Mouse (Mus musculus) thymus, postnatal 0 days (tissue): ENCODE results near the gene Arl14. TPM values are rescaled to one million over a fixed set of nuclear protein-coding genes. Genes with fewer than 3 reads are reported as not detected.
"Not testable (repeated sequence)": the region's sequence is repeated elsewhere in the genome, so short reads cannot be mapped to it uniquely, and the experiment has no call there.

Experiments used
- DNase-seq: peaks from one replicate; pipeline ENCODE4 v3.0.0-alpha.2; 2015; ENCODE audit warnings: low spot score
- polyA plus RNA-seq: library from polyadenylated mRNA; unstranded; fragments of >200 nt; fragmentation: Nextera tagmentation; extraction: Ambion mirVana; gene quantifications from 2 replicates; pipeline ENCODE4 v1.2.1, GENCODE M21; 2015

The Arl14 gene
- polyA plus RNA-seq, 1 experiment from 2014 or later = 0.12 TPM

DNA sequence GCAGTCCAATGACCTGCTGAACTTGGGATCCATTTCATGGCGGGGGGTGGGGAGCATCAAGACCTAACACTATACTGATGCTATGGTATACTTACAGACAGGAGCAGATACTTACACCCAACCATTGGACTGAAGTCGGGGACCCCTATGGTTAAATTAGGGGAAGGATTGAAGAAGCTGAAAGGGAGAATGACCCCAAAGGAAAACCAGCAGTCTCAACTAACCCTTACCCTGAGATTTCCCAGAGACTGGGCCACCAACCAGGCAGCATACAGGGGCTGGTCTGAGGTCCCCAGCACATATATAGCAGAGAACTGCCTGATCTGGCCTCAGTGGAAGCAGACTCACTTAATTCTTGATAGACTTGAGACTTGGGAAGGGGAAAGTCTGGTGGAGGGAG lies 10.0 kb upstream of the Arl14 start:
- no peak for DNase-seq

- no peak for DNase-seq
Measured at GRCm38 (mm10) chr3:69213465-69213864, 8.8 kb upstream of the Arl14 start.

- DNase-seq = no peak
Measured at GRCm38 (mm10) chr3:69214566-69214965, 7.7 kb upstream of the Arl14 start.

GRCm38 (mm10) chr3:69222502-69222900 lies 282 bp downstream of the Arl14 start:
- no peak for DNase-seq

DNA sequence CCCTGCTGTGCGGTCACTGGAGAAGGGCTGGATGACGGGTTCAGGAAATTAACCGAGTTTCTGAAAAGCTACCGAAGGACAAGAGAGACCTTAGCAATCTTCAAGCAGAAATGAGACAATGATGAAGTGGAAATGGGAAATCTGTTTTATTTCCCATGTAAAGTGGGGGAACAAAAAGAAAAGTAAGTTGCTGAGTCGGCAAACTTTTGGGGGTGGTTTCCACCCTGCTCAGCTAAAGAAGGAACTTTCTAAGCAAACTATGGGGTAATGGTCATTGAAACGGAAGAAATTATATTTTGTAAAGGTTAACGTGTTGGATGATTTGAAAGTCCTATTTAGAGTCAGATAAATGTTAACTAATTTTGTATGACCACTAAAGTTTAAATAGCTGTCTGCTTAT lies 768 bp downstream of the Arl14 start:
- DNase-seq = no peak

DNA sequence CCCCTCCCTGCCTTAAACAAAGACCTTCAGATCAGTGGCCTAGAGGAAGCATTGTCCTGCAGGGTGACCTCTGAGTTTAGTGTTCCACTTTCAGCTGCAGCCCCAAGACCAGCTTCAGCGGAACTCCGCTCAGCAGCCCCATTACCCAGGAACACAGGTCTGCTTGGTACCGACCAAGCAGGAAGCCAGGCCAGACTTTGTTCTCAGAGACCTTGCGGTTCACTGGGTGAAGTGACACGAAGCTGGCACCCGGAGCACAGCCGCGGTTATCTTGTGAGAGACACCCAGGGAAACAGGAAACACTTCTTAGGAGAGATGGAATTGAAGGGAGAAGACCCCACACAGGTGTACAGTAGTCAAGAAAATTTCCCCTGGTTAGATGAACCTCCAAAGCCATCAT lies 1.4 kb downstream of the Arl14 start:
- peak; percentile 28 for DNase-seq

DNA sequence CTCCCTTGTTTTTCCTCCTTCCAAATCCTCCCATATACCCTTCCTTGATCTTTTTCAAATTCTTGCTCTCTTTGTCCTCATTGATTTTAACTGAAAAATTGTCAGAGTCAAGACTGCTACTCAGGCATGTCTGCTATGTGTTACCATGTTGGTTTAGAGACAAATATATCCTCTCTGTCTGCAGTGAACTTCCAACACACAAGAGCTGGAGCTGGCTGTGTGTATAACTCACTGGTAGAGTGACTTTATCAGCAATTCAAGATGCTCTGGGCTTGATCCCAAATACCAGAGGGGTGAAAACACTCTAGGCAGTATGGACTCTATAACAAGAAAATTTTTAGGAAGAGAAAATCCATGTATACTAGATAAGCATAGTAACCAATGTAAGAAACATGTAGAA lies 2.8 kb downstream of the Arl14 start:
- no peak for DNase-seq

- DNase-seq = no peak
Measured at GRCm38 (mm10) chr3:69226496-69226895, 4.3 kb downstream of the Arl14 start.

GRCm38 (mm10) chr3:69228002-69228401 lies 5.8 kb downstream of the Arl14 start:
- DNase-seq = no peak

- DNase-seq = no peak
Measured at GRCm38 (mm10) chr3:69231522-69232138, 9.4 kb downstream of the Arl14 start.

DNA sequence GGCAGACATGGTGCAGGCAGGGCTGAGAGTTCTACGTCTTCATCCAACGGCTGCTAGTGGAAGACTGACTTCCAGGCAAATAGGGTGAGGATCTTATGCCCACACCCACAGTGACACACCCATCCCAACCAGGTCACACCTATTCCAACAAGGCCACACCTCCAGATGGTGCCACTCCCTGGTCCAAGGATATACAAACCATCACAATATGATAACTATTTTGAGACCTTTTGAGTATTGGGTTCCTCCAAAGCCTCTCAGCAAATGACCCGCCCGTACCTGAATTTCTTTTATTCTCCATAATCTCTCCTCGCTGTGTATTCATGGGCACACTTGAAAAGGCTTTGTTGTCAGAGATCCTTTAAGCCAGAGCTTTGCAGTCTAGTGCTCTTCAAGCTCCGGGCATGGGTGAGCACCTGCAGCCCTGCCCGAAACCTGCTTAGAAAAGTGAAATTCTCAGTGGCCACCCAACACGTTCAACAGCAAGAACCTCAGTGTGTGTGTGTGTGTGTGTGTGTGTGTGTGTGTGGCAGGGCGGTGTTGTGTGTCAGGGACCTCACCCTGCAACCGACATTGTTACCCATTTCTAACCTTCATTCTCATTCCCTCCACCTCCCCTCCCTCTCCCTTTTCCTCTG lies 11.5 kb downstream of the Arl14 start:
- not testable (repeated sequence) for DNase-seq

- DNase-seq = no peak
Measured at GRCm38 (mm10) chr3:69234525-69234924, 12.3 kb downstream of the Arl14 start.

DNA sequence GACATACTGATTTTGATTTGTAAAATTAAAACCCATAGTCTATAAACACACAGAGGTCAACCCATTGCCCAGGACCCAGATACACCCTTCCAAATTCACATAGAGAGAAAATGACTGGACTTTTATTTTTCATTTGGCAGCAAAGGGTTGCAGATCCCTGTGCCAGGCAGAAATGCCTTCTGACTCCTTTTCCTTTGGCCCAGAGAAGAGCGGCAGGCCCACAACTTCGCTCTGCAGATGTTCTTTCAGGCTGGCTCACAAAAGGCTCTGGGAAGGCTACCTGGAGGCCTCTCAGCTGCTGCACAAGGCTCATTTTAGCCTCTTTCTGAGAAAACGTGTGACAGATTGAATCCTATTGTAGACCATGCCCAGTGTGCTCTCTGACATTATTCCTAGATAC lies 13.6 kb downstream of the Arl14 start:
- DNase-seq = no peak

DNA sequence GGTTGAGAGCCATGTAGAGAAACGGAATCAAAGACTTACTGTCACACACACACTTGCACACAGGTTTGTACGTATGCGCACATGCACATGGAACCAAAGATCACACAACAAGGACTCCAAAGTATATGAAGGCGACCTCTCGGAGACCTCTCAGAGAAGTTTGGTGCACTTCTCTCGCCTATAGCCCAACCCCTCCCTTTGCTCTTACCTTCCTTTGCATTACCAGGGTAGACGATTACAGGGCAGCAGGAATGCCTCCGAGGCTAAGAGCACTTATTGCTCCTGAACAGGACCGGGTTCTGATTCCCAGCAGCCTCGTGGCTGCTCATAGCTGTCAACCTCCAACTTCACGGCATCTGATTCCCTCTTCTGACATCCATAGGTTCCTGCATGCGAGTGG lies 14.3 kb downstream of the Arl14 start:
- no peak for DNase-seq

DNA sequence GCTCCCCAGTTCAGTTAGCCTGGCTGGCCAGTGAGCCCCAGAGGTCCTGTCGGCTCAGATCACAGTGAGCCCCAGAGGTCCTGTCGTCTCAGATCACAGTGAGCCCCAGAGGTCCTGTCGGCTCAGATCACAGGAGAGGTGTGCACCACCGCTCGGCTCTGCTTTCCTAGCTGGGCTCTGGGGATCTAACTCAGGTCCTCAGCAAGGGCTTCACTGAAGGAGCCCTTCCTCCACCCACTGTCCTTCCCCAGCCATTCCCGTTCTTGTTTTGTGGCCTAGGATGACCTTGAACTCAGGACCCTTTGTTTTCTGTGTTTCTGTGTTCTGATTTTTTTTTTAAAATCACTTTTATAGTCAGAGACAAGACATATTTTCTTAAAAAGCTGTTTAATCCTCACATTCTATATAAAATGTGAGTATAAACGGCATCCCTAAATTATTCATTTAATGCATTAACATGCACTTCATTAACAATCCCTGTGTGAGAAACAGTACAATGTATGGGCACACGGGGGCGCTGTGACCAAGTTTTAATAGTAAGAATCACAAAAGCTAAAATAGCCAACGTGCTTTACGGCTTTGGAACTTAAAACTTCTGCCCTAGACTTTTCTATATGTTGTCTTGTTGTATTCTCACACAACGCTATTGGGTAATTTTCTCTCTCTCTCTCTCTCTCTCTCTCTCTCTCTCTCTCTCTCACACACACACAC lies 16.1 kb downstream of the Arl14 start:
- DNase-seq = peak; percentile 64

DNA sequence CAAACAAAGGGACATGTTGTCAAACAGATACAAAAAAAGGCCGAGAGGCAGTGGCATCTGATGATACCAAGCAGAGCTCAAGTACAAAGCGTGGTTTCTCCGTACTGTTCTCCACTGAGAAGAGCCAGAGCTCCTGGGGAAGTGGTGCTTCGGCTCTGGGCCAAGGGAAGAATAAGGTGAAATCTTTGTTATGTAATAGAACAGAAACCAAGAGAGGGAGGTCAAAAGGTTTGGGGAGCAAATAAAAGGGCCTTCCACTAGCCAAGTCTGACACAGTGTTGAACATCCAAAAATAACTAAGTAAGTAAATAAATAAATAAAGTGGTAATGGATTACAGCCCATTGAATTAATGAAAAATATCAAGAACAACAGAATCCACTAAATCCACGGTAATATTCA lies 17.0 kb downstream of the Arl14 start:
- no peak for DNase-seq

GRCm38 (mm10) chr3:69241020-69241419 lies 18.8 kb downstream of the Arl14 start:
- DNase-seq = no peak

DNA sequence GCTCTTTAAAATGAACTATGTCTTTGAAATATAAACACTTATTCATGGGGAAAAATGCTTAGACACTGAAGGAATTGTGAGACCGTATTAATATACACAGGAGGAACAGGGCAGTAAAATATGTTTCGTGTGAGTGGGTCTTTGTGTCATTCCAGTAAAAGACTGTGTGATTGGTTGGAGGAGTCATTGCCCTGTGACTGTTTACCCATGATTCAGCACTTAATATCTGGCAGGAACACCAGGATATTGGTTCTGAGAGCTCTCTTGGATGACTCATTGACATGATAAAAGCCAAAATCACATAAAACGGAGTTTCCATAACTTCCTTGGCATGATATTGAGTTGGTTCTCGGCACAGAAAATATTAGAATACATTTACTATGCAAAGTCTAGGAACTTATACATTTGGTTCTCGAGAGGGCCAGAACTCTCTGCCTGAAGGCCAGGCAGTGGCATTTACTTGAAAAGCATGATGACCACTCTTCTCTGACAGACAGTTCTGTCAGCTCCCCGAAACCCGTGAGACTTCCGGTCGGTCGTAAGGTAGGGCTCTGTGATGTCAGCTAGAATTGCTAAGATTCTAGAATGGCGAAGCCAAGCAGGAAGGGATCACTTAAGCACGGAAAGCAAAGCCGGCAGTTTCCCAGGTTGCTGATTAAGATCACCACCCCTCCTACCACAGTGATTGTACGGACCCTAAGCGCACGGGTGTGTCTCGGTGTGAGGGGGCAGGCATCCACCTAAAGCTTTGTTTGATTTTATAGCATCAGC lies 31.1 kb downstream of the Arl14 start:
- DNase-seq = no peak

DNA sequence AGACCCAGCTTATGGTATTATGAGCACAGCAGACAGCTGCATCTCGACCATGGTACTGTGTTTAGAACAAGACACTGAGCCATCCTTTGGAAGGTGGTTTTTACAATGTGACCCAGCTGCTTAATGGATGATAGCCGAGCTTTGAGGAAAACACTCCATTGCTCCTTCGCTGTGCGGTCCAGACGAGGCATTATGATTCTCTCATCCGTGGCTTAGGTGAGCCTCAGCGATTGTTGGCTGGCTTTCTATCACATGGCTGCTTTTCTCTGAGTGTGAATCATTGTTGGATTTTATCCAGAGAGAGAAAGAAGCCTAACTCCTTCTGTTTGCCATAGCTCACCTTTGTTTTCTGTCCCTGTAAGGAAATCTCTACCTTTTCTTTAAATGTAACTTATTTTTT lies 32.5 kb downstream of the Arl14 start:
- no peak for DNase-seq

GRCm38 (mm10) chr3:69257049-69257699 lies 35.0 kb downstream of the Arl14 start:
- DNase-seq = peak; percentile 69

DNA sequence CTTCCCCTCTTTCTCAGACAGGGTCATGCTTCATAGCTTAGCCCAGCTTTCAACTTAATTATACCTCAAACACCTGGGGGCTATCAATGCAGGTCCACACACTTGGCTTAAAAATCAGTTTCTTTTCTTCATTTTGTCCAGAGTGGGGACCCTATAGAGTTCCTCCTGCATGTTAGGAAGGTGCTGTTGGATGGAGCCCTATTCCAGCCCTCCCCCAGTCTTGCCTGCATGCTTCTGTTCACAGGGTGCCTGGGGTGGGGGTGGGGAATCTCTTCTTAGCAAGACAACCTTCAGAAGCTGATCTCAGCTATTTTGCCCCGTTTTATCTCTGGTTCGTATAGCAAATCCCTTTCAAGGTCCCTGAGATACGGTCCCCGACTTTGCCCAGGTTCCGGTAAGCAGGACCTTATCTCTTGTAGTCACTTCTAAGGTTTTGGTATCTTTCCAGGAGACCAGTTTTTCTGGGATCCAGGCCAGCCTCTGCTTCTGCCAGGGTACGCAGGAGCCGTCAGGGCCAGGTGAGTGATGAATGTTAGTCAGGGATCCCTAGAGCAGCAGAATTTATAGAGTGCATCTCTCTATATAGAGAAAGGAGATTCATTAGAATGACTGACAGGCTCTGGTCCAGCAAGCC lies 40.9 kb downstream of the Arl14 start:
- no peak for DNase-seq
